Mouse (Mus musculus): ENCODE measurements at regions not wholly inside any gene's neighbourhood (a gene's known extent, or its start where the extent isn't known, plus 50 kb on each side); places are given as distances from the start of the nearest gene placed in this dataset.

- no peak for DNase-seq (ENCODE audit: low spot score in 2 of 2)
Measured at GRCm38 (mm10) chr8:53749263-53749662, 110.4 kb upstream of the Neil3 start.

DNA sequence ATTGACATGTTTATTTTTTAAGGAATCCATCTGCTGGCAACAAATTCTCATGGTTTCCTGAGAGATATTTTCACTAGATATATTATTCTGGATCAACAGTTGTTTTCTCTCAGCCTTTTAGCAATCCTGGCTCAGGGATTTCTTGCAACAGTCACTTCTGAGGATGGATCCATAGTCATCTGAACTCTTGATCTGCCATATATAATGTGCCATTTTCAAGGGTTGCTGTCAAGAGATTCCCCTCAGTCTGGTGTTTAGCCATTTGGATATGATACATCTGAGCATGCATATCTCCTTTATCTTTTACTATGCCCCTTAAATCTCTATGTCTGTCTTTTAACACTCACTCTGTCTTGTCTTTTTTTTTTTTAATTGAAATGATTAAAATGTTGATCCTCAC is 130.3 kb upstream of the Neil3 start:
- DNase-seq (ENCODE audit: low spot score in 2 of 2) = no peak

GRCm38 (mm10) chr8:53775511-53775910 is 136.6 kb upstream of the Neil3 start:
- DNase-seq (ENCODE audit: low spot score in 2 of 2) = no peak

- peak; percentile 50 to 52 for DNase-seq (ENCODE audit: low spot score in 2 of 2)
Measured at GRCm38 (mm10) chr8:53780886-53781285, 142.0 kb upstream of the Neil3 start.

GRCm38 (mm10) chr8:53781885-53782284 is 143.0 kb upstream of the Neil3 start:
- no peak for DNase-seq (ENCODE audit: low spot score in 2 of 2)

- no peak for DNase-seq (ENCODE audit: low spot score in 2 of 2)
Measured at GRCm38 (mm10) chr8:53788202-53788601, 149.3 kb upstream of the Neil3 start.

- peak in 1 of 2 experiments; percentile 4 for DNase-seq (ENCODE audit: low spot score in 2 of 2)
Measured at GRCm38 (mm10) chr8:53821148-53821547, 182.3 kb upstream of the Neil3 start.

DNA sequence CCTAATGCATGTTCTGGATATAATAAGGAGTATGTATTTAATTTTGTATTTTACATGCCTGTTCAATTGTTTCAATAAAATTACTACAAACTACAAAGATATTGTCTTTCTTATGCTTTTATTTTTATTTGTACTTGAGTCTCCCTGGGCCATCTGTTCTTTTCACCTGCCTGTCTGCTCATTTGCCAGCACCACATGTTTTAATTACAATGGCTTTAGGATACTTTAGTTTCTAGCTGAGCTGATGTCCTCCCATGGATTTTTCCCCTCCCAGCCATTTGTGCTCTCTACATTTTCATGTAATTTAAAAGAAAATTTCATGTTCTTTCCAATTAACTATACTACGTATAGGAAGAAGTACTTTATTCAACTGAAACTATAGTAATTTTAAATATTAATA is 188.5 kb upstream of the Neil3 start:
- no peak for DNase-seq (ENCODE audit: low spot score in 2 of 2)

DNA sequence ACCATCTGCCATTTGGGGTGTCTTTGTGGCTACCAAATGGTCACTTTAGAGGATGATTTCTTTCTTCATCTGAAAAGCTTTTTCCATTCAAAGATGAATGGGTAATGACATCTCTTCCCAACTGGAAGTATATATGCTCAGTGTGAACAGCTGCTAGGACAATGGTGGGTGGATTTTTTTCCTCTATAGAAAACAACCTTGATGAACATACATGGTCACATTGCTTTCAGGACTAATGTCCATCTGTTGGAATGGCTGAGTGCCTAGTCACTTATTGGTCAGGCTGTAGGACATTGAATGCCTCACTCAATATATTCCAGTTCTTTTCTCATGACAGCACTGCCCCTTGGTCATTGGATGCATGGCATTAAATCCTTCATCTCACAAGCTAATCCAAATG is 209.0 kb upstream of the Neil3 start:
- DNase-seq (ENCODE audit: low spot score in 2 of 2) = no peak

DNA sequence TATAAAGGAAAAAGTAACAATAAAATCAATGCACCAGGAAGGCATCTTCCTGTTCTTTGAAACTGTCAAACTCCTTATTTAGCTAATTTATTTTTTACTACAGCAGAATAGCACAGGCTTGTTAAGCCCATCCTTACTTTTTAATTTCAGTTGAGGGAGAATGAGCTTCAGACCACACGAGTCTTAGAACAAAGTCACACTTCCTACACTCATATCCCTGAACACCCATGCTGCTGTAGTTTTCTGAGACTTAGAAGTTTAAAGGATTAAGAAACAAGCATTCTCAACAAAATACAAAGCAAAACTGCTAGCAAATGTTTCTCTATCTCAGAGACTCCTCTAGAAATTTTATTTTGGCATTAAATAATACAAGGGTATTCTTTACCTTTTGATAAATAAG is 208.8 kb upstream of the Vegfc start:
- DNase-seq (ENCODE audit: low spot score in 2 of 2) = no peak

GRCm38 (mm10) chr8:53869997-53870596 is 207.3 kb upstream of the Vegfc start:
- no peak for DNase-seq (ENCODE audit: low spot score in 2 of 2)

DNA sequence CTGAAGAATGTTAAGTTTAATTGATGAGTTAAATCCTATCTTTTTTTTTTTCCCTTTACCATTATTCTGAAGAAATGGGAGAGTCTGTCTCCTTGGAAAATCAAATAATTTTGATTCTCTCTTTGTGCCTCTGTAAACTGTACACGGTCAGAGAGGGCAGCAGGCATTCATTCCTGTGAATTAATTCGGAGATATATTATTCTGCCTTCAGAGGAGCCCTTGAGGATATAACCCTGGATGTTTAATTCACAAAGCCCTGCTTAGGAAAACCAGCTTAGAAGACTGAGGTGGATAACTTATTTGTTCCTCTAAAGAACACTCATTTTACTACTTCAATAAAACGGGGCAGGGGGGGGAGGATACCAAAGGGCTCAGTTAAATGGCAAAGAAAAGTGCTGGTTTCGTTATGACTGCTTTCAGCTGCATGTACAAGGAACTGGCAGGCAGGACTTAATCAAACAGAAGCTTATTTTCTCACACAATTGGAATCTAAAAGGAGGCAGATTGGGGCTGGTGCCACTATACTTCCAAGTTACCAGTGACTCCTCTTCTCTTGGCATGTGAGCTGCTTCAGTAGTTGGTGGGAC is 205.3 kb upstream of the Vegfc start:
- DNase-seq (ENCODE audit: low spot score in 2 of 2) = no peak

DNA sequence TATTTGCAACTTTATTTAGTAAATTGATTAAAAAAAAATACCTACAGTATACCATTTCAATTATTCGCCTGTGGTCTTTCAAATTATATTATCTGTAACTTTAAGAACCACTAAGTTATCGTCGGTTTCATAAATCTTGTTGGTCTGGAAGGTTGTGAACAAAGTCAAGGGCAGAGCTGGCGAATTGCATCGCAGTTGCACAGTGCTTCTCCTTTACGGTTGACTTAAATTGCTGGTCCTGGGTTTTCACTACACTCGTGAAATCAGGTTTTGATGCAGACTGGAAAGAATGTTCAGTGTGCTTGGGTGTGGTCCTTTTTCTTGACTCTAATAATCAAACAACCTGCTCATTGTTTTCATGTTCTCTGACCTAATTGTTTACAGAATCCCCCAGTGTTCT is 198.6 kb upstream of the Vegfc start:
- no peak for DNase-seq (ENCODE audit: low spot score in 2 of 2)

DNA sequence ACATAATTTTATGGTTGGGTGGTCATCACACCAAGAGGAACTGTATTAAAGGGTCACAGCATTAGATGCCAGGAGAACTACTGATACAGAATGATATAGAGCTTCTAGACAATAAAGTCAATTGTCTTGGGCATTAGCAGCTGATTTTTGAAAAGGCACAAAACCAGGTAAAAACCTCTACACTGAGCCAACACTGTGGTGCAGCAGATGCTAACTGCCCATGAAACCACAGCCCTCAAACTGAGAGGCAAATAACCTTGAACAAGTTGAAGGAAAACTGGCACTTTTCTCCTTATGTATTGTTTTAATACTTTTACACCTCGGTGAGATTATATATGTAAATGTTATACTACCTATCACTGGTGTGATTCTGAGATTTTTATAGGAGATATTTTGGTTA is 195.9 kb upstream of the Vegfc start:
- DNase-seq (ENCODE audit: low spot score in 2 of 2) = no peak

DNA sequence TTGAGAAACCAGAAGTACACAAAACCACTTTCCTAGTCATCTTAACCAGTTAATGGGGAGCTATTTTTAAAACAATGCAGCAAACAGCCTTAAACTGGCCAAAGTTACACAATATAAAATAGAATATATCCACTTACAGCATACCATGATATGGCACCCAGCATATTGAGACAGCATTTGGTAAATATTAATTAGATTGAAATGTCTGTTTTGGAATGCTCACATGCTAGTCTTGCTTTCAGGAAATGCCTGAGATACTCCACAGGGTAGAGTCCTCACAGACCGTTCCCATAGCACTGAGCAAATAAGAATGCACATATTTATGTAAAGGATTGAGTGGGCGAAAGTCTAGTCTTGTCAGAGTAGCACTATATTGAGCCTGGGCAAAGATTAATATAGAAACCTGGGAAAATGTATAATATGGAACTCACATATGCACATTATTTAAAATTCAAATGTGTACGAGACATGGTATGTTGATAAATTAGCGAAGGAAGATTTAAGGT is 185.1 kb upstream of the Vegfc start:
- DNase-seq (ENCODE audit: low spot score in 2 of 2) = no peak

GRCm38 (mm10) chr8:53892770-53893169 is 184.6 kb upstream of the Vegfc start:
- no peak for DNase-seq (ENCODE audit: low spot score in 2 of 2)

DNA sequence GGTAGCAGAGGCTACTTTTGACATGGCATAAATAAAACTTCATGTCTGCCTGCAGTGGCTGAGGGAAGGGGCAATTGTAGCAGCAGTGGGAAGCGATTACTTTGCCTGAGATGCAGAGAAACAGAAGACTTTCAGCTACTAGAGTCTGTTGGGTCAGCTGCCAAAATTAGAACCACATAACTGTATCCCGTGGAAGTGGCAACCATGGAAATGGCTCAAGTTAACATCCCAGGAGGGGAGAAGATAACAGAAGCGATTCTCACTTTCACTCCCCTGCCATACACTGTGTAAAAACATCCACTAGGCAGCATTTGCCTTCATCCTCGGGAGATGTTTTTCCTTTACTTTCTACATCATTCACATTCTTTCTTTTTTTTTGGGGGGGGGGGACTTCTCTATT is 155.1 kb upstream of the Vegfc start:
- DNase-seq (ENCODE audit: low spot score in 2 of 2) = no peak

GRCm38 (mm10) chr8:53930685-53931084 is 146.7 kb upstream of the Vegfc start:
- no peak for DNase-seq (ENCODE audit: low spot score in 2 of 2)

DNA sequence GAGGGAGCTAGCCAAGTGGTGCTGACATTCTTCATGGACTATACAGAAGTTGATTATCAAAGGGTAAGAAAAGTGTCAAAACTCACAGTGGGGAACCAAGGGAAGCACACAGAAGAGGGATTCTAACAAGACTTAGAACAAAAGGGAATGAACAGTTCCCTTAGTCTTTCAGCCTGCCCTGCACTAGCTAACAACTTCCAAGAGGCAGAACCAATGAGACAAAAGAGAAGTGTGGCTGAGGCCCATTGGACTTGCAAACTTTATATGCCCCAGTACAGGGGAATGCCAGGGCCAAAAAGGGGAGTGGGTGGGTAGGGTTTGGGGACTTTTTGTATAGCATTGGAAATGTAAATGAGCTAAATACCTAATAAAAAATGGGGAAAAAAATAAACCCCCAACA is 139.0 kb upstream of the Vegfc start:
- no peak for DNase-seq (ENCODE audit: low spot score in 2 of 2)

DNA sequence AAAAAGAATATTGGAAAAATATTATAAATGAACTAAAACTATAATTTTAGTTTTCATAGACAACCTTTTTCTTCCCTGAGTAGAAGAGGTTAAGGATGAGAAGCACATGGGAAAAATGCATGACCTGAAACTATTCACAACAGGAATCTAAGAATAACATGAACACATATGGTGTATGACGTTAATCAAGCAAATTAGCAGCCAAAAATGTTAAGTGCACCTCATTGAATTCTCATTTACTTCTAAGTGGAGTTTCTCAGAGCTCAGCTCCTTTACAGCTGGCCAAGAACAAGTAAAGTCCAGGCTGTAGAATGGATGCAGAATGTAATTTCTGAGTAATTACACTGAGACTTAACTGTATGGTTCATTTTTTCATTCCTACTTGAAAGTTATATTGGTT is 137.9 kb upstream of the Vegfc start:
- no peak for DNase-seq (ENCODE audit: low spot score in 2 of 2)

GRCm38 (mm10) chr8:53941144-53941543 is 136.3 kb upstream of the Vegfc start:
- DNase-seq (ENCODE audit: low spot score in 2 of 2) = no peak

DNA sequence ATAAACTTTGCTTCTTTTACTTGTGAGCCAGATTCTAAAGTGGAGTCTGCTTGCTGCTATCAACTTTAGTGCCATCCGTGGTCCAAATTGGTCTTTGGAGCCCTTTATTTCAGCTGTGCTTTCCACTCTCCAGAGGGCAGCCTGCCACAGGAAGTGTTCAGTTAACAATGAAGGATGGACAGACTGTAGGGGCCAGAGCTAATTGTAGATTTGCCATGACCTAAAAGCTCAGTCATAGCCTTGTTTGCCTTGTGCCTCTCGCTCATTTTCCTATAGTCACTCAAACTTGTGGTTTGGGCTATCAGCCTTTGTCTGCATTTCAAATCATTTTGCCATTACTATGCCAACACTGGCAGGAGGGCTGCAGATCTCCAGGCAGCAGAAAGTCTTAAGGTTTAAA is 131.8 kb upstream of the Vegfc start:
- no peak for DNase-seq (ENCODE audit: low spot score in 2 of 2)

- no peak for DNase-seq (ENCODE audit: low spot score in 2 of 2)
Measured at GRCm38 (mm10) chr8:53947384-53947783, 130.0 kb upstream of the Vegfc start.
